Mouse (Mus musculus) lung, postnatal 36 days (tissue): ENCODE data around the gene Tmem53.

Experiments
- DNase-seq: peaks from one replicate; pipeline ENCODE4 v3.0.0; 2022; ENCODE audit warnings: mixed read lengths

Tmem53 gene

DNA sequence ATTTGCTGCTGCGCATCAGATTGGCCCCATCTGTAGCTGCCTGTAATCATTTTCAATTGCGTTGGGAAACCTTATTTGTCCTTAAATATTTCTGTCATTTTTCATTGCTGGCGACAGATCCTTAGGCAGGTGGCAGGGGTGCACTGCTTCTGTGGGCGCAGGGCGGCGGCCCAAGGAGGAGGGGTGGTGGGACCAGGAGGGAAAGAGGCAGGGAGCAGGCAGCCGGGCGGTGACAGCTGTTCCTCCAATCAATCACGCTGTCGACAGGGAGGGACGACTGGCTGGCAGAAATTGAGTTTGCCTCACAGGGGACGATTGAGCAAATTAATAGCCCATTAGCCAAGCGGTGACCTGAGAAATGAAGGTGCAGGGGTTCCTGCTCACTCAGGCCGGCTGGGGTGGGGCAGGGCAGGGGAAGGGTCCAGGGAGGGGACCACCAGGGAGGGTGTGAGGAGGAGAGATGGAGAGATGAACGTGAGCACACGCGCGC is 66.0 kb downstream of the Tmem53 start:
- no peak for DNase-seq
